Mouse (Mus musculus): ENCODE results near the gene Igf2bp3. TPM values are rescaled to one million over a fixed set of nuclear protein-coding genes. Genes with fewer than 3 reads are reported as not detected.

The Igf2bp3 gene
- total RNA-seq, 2 experiments from 2014 or later: not detected

GRCm38 (mm10) chr6:49218275-49218802, 3.6 kb upstream of the Igf2bp3 start:
- DNase-seq: no peak

- peak in 1 of 2 experiments; percentile 26 for DNase-seq
Observed at GRCm38 (mm10) chr6:49217581-49218274, 3.0 kb upstream of the Igf2bp3 start.

- DNase-seq: no peak
Observed at GRCm38 (mm10) chr6:49216811-49217542, 2.2 kb upstream of the Igf2bp3 start.

GRCm38 (mm10) chr6:49215748-49216585, 1.2 kb upstream of the Igf2bp3 start:
- DNase-seq: no peak

GRCm38 (mm10) chr6:49214086-49214927, 450 bp downstream of the Igf2bp3 start:
- DNase-seq: no peak

GRCm38 (mm10) chr6:49213581-49214085, 1.1 kb downstream of the Igf2bp3 start:
- peak in 1 of 2 experiments; percentile 9 for DNase-seq

GRCm38 (mm10) chr6:49212931-49213580, 1.7 kb downstream of the Igf2bp3 start:
- DNase-seq: no peak

GRCm38 (mm10) chr6:49212141-49212540, 2.6 kb downstream of the Igf2bp3 start:
- no peak for DNase-seq

GRCm38 (mm10) chr6:49211596-49211995, 3.2 kb downstream of the Igf2bp3 start:
- DNase-seq: no peak

- no peak for DNase-seq
Observed at GRCm38 (mm10) chr6:49209881-49210854, 4.6 kb downstream of the Igf2bp3 start.

GRCm38 (mm10) chr6:49208935-49209334, 5.8 kb downstream of the Igf2bp3 start:
- DNase-seq: no peak

- no peak for DNase-seq
Observed at GRCm38 (mm10) chr6:49208297-49208930, 6.3 kb downstream of the Igf2bp3 start.

- DNase-seq: no peak
Observed at GRCm38 (mm10) chr6:49206416-49206815, 8.3 kb downstream of the Igf2bp3 start.

- no peak for DNase-seq
Observed at GRCm38 (mm10) chr6:49195188-49195587, 19.6 kb downstream of the Igf2bp3 start.

- DNase-seq: no peak
Observed at GRCm38 (mm10) chr6:49194536-49194935, 20.2 kb downstream of the Igf2bp3 start.

- DNase-seq: no peak
Observed at GRCm38 (mm10) chr6:49189363-49189762, 25.4 kb downstream of the Igf2bp3 start.

GRCm38 (mm10) chr6:49187299-49187698, 27.5 kb downstream of the Igf2bp3 start:
- DNase-seq: no peak

GRCm38 (mm10) chr6:49176018-49176417, 38.7 kb downstream of the Igf2bp3 start:
- no peak for DNase-seq

- DNase-seq: no peak
Observed at GRCm38 (mm10) chr6:49174616-49175015, 40.1 kb downstream of the Igf2bp3 start.
